Mouse (Mus musculus): Measurements from ENCODE around the gene Zfyve9. TPM values are rescaled to one million over a fixed set of nuclear protein-coding genes. Genes with fewer than 3 reads are reported as not detected.

The Zfyve9 gene
- polyA plus RNA-seq, 1 experiment, result 0.92 TPM

DNA sequence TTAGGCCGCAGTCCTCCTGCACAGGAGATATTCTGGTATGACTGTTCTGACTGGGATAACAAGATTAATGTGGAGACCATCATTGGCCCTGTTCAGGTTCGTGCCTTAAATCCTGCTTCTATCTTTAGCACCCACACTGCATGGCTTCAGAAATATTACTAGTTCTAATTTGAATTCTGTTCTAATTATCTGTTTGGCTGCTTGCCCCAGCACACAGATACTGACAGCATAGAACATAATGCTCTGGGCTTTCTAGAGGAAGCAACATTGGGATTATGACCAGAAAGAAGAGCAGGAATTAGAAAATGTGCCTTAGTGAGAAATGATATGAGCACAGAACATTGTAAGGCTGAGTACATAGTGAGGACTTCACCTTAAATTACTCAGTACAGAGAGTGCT lies 187.2 kb downstream of the Zfyve9 start:
- no peak overlapping the region for H3K4me3 ChIP-seq (replicated peaks; ENCODE audit: control insufficient read depth, low read depth, low read length)
- no peak for TF ChIP-seq POLR2A (IDR thresholded peaks at IDR 0.05; ENCODE audit: borderline replicate concordance, control insufficient read depth, low read depth, low read length)
- TF ChIP-seq CTCF (IDR thresholded peaks at IDR 0.05; ENCODE audit: control insufficient read depth, insufficient read depth, low read length), result no peak
- H3K4me1 ChIP-seq (ENCODE audit: control insufficient read depth, insufficient read depth, low read length), result no peaks in the 10 kb centered on the region
- H3K27ac ChIP-seq (ENCODE audit: control insufficient read depth, insufficient read depth, low read depth, low read length, poor library complexity), result no peak overlapping the region
- 89% methylated on average over 2 of the region's 2 CpGs for WGBS

Other genes with a start within 250 kb of the Zfyve9 start
- gene Prpf38a, start 201.5 kb downstream of the Zfyve9 start, polyA plus RNA-seq (2011; ENCODE audit: insufficient read depth, insufficient read length, low replicate concordance, missing spikeins), result 19.5 and 43.3 TPM in 2 replicates
- gene Orc1, start 201.4 kb downstream of the Zfyve9 start, polyA plus RNA-seq (2011; ENCODE audit: insufficient read depth, insufficient read length, low replicate concordance, missing spikeins), result 16.1 and 16.3 TPM in 2 replicates
- 19.0 and 48.4 TPM in 2 replicates for gene Cc2d1b, start 160.9 kb downstream of the Zfyve9 start, polyA plus RNA-seq (2011; ENCODE audit: insufficient read depth, insufficient read length, low replicate concordance, missing spikeins)
- 0.72 TPM in 1 of 2 replicates, not detected in the other for gene 3110021N24Rik, start 61.1 kb downstream of the Zfyve9 start, polyA plus RNA-seq (2011; ENCODE audit: insufficient read depth, insufficient read length, low replicate concordance, missing spikeins)
- gene Btf3l4, start 52.8 kb upstream of the Zfyve9 start, polyA plus RNA-seq (2011; ENCODE audit: insufficient read depth, insufficient read length, low replicate concordance, missing spikeins), result 23.5 and 29.2 TPM in 2 replicates
- 12.5 and 16.3 TPM in 2 replicates for gene Txndc12, start 53.8 kb upstream of the Zfyve9 start, polyA plus RNA-seq (2011; ENCODE audit: insufficient read depth, insufficient read length, low replicate concordance, missing spikeins)
- 12.1 and 17.1 TPM in 2 replicates for gene Kti12, start 67.0 kb upstream of the Zfyve9 start, polyA plus RNA-seq (2011; ENCODE audit: insufficient read depth, insufficient read length, low replicate concordance, missing spikeins)
- gene A730015C16Rik, start 67.8 kb upstream of the Zfyve9 start, polyA plus RNA-seq (2011; ENCODE audit: insufficient read depth, insufficient read length, low replicate concordance, missing spikeins), result not detected in 2 replicates
- 1.8 TPM in 1 of 2 replicates, not detected in the other for gene Rab3b, start 98.3 kb upstream of the Zfyve9 start, polyA plus RNA-seq (2011; ENCODE audit: insufficient read depth, insufficient read length, low replicate concordance, missing spikeins)
- 61.2 and 113 TPM in 2 replicates for gene Nrd1, start 219.9 kb upstream of the Zfyve9 start, polyA plus RNA-seq (2011; ENCODE audit: insufficient read depth, insufficient read length, low replicate concordance, missing spikeins)